Mouse (Mus musculus): ENCODE measurements around the gene Zfp60. TPM values are rescaled to one million over a fixed set of nuclear protein-coding genes. Genes with fewer than 3 reads are reported as not detected.
A peak's percentile ranks its signal among the peaks of the same experiment; 100 is the strongest.

The Zfp60 gene
- polyA plus RNA-seq, 1 experiment from 2014 or later = 142 TPM

- no peaks in the 10 kb centered on the region for H3K9me3 ChIP-seq
- WGBS = 15% methylated on average over 8 of the region's 8 CpGs
- no peaks in the 10 kb centered on the region for H3K27me3 ChIP-seq
- H3K4me1 ChIP-seq (replicated peaks) = peaks cover 17% of the 10 kb centered on the region
- peak overlapping the region; percentile 33 for H3K4me2 ChIP-seq (replicated peaks)
- no peak overlapping the region for H3K4me3 ChIP-seq (replicated peaks)
- H3K9ac ChIP-seq (replicated peaks) = no peak overlapping the region
- peak overlapping the region; percentile 73 for H3K27ac ChIP-seq
- H3K36me3 ChIP-seq = no peaks in the 10 kb centered on the region
- peak; percentile 90 for ATAC-seq
These were observed 67.0 kb downstream of the Zfp60 start for GRCm38 (mm10) chr7:27797906-27798811.

DNA sequence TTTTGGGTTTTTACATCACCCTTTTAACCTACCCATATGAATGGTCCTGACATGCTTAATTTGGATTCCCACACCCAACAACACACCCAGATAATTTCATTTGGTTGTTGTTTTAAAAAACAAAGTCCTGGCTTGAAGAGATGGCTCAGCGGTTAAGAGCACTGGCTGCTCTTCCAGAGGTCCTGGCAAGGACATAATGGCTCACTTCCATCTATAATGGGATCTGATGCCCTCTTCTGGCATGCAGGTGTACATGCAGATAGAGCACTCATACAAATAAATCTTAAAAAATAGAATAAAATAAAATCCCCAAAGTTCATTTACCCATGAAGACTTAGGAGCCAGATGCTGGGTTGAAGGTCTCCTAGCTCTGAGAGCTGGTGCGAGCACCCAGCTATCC lies 69.9 kb downstream of the Zfp60 start:
- no peak overlapping the region for H3K9ac ChIP-seq (replicated peaks)
- H3K27ac ChIP-seq = no peak overlapping the region
- no peaks in the 10 kb centered on the region for H3K36me3 ChIP-seq
- no peak overlapping the region for H3K4me3 ChIP-seq (replicated peaks)
- no peaks in the 10 kb centered on the region for H3K9me3 ChIP-seq
- WGBS = 51% methylated on average over 2 of the region's 2 CpGs
- ATAC-seq = no peak
- H3K27me3 ChIP-seq = no peaks in the 10 kb centered on the region
- H3K4me1 ChIP-seq (replicated peaks) = peaks cover 28% of the 10 kb centered on the region
- H3K4me2 ChIP-seq (replicated peaks) = no peak overlapping the region

DNA sequence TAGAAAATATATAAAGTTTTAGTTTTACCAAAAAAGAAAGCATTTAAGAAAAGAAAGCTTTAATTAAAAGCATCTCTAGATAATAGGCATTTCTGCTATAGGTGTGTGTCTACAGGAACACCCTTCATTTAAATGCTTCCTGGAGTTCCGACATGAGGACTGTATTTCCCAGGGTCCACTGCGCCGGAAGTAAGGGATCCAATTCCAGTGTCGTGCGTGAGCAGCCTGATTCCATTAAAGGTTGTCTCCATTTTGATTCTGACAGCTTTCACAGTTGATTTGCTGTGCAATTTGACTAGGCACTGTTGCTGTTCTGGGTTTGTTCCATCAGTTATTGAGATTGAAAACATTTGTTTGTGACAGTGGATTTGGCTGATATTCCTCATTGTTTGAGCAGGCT lies 71.8 kb downstream of the Zfp60 start:
- ATAC-seq = no peak
- H3K4me2 ChIP-seq (replicated peaks) = no peak overlapping the region
- H3K4me3 ChIP-seq (replicated peaks) = no peak overlapping the region
- peaks cover 8% of the 10 kb centered on the region for H3K36me3 ChIP-seq
- H3K9ac ChIP-seq (replicated peaks) = no peak overlapping the region
- no peaks in the 10 kb centered on the region for H3K9me3 ChIP-seq
- WGBS = 70% methylated on average over 5 of the region's 5 CpGs
- H3K27ac ChIP-seq = no peak overlapping the region
- peaks cover 26% of the 10 kb centered on the region for H3K4me1 ChIP-seq (replicated peaks)
- H3K27me3 ChIP-seq = no peaks in the 10 kb centered on the region

Other genes with a start within 250 kb of the Zfp60 start
- 8.2 and 8.5 TPM in 2 replicates for gene Sertad1, start 244.5 kb upstream of the Zfp60 start, polyA plus RNA-seq (2015; fragmentation: Nextera tagmentation; extraction: Ambion mirVana)
- gene Prx, start 232.1 kb upstream of the Zfp60 start, polyA plus RNA-seq (2015; fragmentation: Nextera tagmentation; extraction: Ambion mirVana) = 1.2 and 1.6 TPM in 2 replicates
- 0.37 and 0.52 TPM in 2 replicates for gene Hipk4, start 208.1 kb upstream of the Zfp60 start, polyA plus RNA-seq (2015; fragmentation: Nextera tagmentation; extraction: Ambion mirVana)
- gene Pld3, start 178.2 kb upstream of the Zfp60 start, polyA plus RNA-seq (2015; fragmentation: Nextera tagmentation; extraction: Ambion mirVana) = 107 and 110 TPM in 2 replicates
- 34.6 and 36.6 TPM in 2 replicates for gene 2310022A10Rik, start 178.2 kb upstream of the Zfp60 start, polyA plus RNA-seq (2015; fragmentation: Nextera tagmentation; extraction: Ambion mirVana)
- gene Akt2, start 139.8 kb upstream of the Zfp60 start, polyA plus RNA-seq (2015; fragmentation: Nextera tagmentation; extraction: Ambion mirVana) = 64.3 and 67.4 TPM in 2 replicates
- gene Ttc9b, start 77.5 kb upstream of the Zfp60 start, polyA plus RNA-seq (2015; fragmentation: Nextera tagmentation; extraction: Ambion mirVana) = 37.0 and 40.5 TPM in 2 replicates
- 11.0 and 12.7 TPM in 2 replicates for gene Map3k10, start 56.8 kb upstream of the Zfp60 start, polyA plus RNA-seq (2015; fragmentation: Nextera tagmentation; extraction: Ambion mirVana)
- gene Zfp607b, start 42.0 kb upstream of the Zfp60 start, polyA plus RNA-seq (2015; fragmentation: Nextera tagmentation; extraction: Ambion mirVana) = 12.8 and 13.2 TPM in 2 replicates
- gene Zfp626, start 75.8 kb downstream of the Zfp60 start, polyA plus RNA-seq (2015; fragmentation: Nextera tagmentation; extraction: Ambion mirVana) = 2.6 and 2.8 TPM in 2 replicates
- 12.0 and 12.1 TPM in 2 replicates for gene Zfp59, start 107.2 kb downstream of the Zfp60 start, polyA plus RNA-seq (2015; fragmentation: Nextera tagmentation; extraction: Ambion mirVana)
- gene Zfp607a, start 126.1 kb downstream of the Zfp60 start, polyA plus RNA-seq (2015; fragmentation: Nextera tagmentation; extraction: Ambion mirVana) = 1.4 and 2.0 TPM in 2 replicates
- gene Zfp974, start 198.1 kb downstream of the Zfp60 start, polyA plus RNA-seq (2015; fragmentation: Nextera tagmentation; extraction: Ambion mirVana) = 15.9 and 16.9 TPM in 2 replicates
- 34.2 and 35.1 TPM in 2 replicates for gene Zfp780b, start 247.8 kb downstream of the Zfp60 start, polyA plus RNA-seq (2015; fragmentation: Nextera tagmentation; extraction: Ambion mirVana)

Measured in midbrain, embryonic 13.5 days (tissue).